Mouse (Mus musculus): ENCODE results near the gene Kdm5c. TPM values are rescaled to one million over a fixed set of nuclear protein-coding genes. Genes with fewer than 3 reads are reported as not detected.
A peak's percentile ranks its signal among the peaks of the same experiment; 100 is the strongest.
"Not testable (repeated sequence)": the region's sequence is repeated elsewhere in the genome, so short reads cannot be mapped to it uniquely, and the experiment has no call there.

The Kdm5c gene
- polyA plus RNA-seq, 1 experiment from 2014 or later, result 17.0 TPM

GRCm38 (mm10) chrX:152223313-152223712, 9.5 kb upstream of the Kdm5c start:
- Histone ChIP-seq H3K4me3 (ENCODE audit: low read depth, low read length) (no peak overlapping the region), H3K4me1 (ENCODE audit: insufficient read depth, low read depth, low read length) (no peaks in the 10 kb centered on the region), H3K9ac (replicated peaks; ENCODE audit: low read depth) (no peak overlapping the region), H3K4me2 (replicated peaks; ENCODE audit: low read depth, low read length) (no peak overlapping the region), H3K27me3 (replicated peaks; ENCODE audit: insufficient read depth, low read length) (no peaks in the 10 kb centered on the region), H3K9me3 (ENCODE audit: low read length) (no peaks in the 10 kb centered on the region), H3K27ac (ENCODE audit: low read length) (no peak overlapping the region), H3K36me3 (ENCODE audit: insufficient read depth, low read length) (no peaks in the 10 kb centered on the region)
- DNase-seq (ENCODE audit: low spot score), result no peak
- TF ChIP-seq CTCF (IDR thresholded peaks at IDR 0.05), result no peak
- TF ChIP-seq EP300 (IDR thresholded peaks at IDR 0.05), result no peak
- no peak for ATAC-seq
- WGBS, result 96% methylated on average over 3 of the region's 6 CpGs

GRCm38 (mm10) chrX:152224280-152224679, 8.5 kb upstream of the Kdm5c start:
- H3K36me3 ChIP-seq (ENCODE audit: insufficient read depth, low read length), result no peaks in the 10 kb centered on the region
- TF ChIP-seq EP300 (IDR thresholded peaks at IDR 0.05) (no peak), CTCF (IDR thresholded peaks at IDR 0.05) (no peak)
- H3K9ac ChIP-seq (replicated peaks; ENCODE audit: low read depth), result no peak overlapping the region
- ATAC-seq, result no peak
- no peaks in the 10 kb centered on the region for H3K4me1 ChIP-seq (ENCODE audit: insufficient read depth, low read depth, low read length)
- no peaks in the 10 kb centered on the region for H3K27me3 ChIP-seq (replicated peaks; ENCODE audit: insufficient read depth, low read length)
- WGBS, result 70% methylated on average over 3 of the region's 5 CpGs
- no peak for DNase-seq (ENCODE audit: low spot score)
- H3K9me3 ChIP-seq (ENCODE audit: low read length), result no peaks in the 10 kb centered on the region
- H3K4me3 ChIP-seq (ENCODE audit: low read depth, low read length), result no peak overlapping the region
- H3K4me2 ChIP-seq (replicated peaks; ENCODE audit: low read depth, low read length), result no peak overlapping the region
- no peak overlapping the region for H3K27ac ChIP-seq (ENCODE audit: low read length)

- Histone ChIP-seq H3K4me3 (ENCODE audit: low read depth, low read length) (peak overlapping the region; percentile 88), H3K9ac (replicated peaks; ENCODE audit: low read depth) (peak overlapping the region; percentile 94)
- ATAC-seq, result no peak
Observed at GRCm38 (mm10) chrX:152234125-152234524, 1.3 kb downstream of the Kdm5c start.

GRCm38 (mm10) chrX:152235758-152236157, 2.9 kb downstream of the Kdm5c start:
- 30% methylated on average over 2 of the region's 2 CpGs for WGBS

More at GRCm38 (mm10) chrX:152234125-152234524, 1.3 kb downstream of the Kdm5c start:
- peak; percentile 27 for DNase-seq (ENCODE audit: low spot score)
- TF ChIP-seq EP300 (IDR thresholded peaks at IDR 0.05) (no peak), CTCF (IDR thresholded peaks at IDR 0.05) (peak; percentile 13)
- Histone ChIP-seq H3K27me3 (replicated peaks; ENCODE audit: insufficient read depth, low read length) (no peaks in the 10 kb centered on the region), H3K4me2 (replicated peaks; ENCODE audit: low read depth, low read length) (peak overlapping the region; percentile 76), H3K9me3 (ENCODE audit: low read length) (no peaks in the 10 kb centered on the region), H3K4me1 (ENCODE audit: insufficient read depth, low read depth, low read length) (peaks cover 9% of the 10 kb centered on the region; the same call in 1 of the 2 replicates), H3K27ac (ENCODE audit: low read length) (no peak overlapping the region), H3K36me3 (ENCODE audit: insufficient read depth, low read length) (no peaks in the 10 kb centered on the region; the same call in 1 of the 2 replicates)
- WGBS, result 12% methylated on average over 3 of the region's 3 CpGs

GRCm38 (mm10) chrX:152243140-152243539, 10.3 kb downstream of the Kdm5c start:
- DNase-seq (ENCODE audit: low spot score); ATAC-seq; H3K4me2 ChIP-seq (replicated peaks; ENCODE audit: low read depth, low read length); H3K27ac ChIP-seq (ENCODE audit: low read length); H3K9me3 ChIP-seq (ENCODE audit: low read length); H3K27me3 ChIP-seq (replicated peaks; ENCODE audit: insufficient read depth, low read length); H3K4me1 ChIP-seq (ENCODE audit: insufficient read depth, low read depth, low read length); H3K9ac ChIP-seq (replicated peaks; ENCODE audit: low read depth); H3K4me3 ChIP-seq (ENCODE audit: low read depth, low read length): not testable (repeated sequence)
- TF ChIP-seq CTCF (IDR thresholded peaks at IDR 0.05), result peak; percentile 33
- peaks cover 41% of the 10 kb centered on the region; the same call in 1 of the 2 replicates for H3K36me3 ChIP-seq (ENCODE audit: insufficient read depth, low read length)
- 67% methylated on average over 6 of the region's 6 CpGs for WGBS

More at GRCm38 (mm10) chrX:152235758-152236157, 2.9 kb downstream of the Kdm5c start:
- Histone ChIP-seq H3K4me1 (ENCODE audit: insufficient read depth, low read depth, low read length) (peaks cover 9% of the 10 kb centered on the region; the same call in 1 of the 2 replicates), H3K4me2 (replicated peaks; ENCODE audit: low read depth, low read length) (no peak overlapping the region), H3K36me3 (ENCODE audit: insufficient read depth, low read length) (peaks cover 7% of the 10 kb centered on the region; the same call in 1 of the 2 replicates), H3K4me3 (ENCODE audit: low read depth, low read length) (no peak overlapping the region), H3K27me3 (replicated peaks; ENCODE audit: insufficient read depth, low read length) (no peaks in the 10 kb centered on the region), H3K9ac (replicated peaks; ENCODE audit: low read depth) (no peak overlapping the region), H3K9me3 (ENCODE audit: low read length) (no peaks in the 10 kb centered on the region), H3K27ac (ENCODE audit: low read length) (no peak overlapping the region)
- ATAC-seq, result no peak
- no peak for DNase-seq (ENCODE audit: low spot score)
- no peak for TF ChIP-seq EP300 (IDR thresholded peaks at IDR 0.05)
- TF ChIP-seq CTCF (IDR thresholded peaks at IDR 0.05), result no peak

- no peaks in the 10 kb centered on the region for H3K4me1 ChIP-seq (ENCODE audit: insufficient read depth, low read depth, low read length)
- no peak overlapping the region for H3K4me3 ChIP-seq (ENCODE audit: low read depth, low read length)
- H3K4me2 ChIP-seq (replicated peaks; ENCODE audit: low read depth, low read length), result no peak overlapping the region
- 92% methylated on average over 2 of the region's 2 CpGs for WGBS
- TF ChIP-seq CTCF (IDR thresholded peaks at IDR 0.05), result no peak
- TF ChIP-seq EP300 (IDR thresholded peaks at IDR 0.05), result no peak
- H3K9ac ChIP-seq (replicated peaks; ENCODE audit: low read depth), result no peak overlapping the region
- DNase-seq (ENCODE audit: low spot score) (no peak), ATAC-seq (no peak)
- H3K36me3 ChIP-seq (ENCODE audit: insufficient read depth, low read length), result peaks cover 38% of the 10 kb centered on the region; the same call in 1 of the 2 replicates
- H3K27ac ChIP-seq (ENCODE audit: low read length), result no peak overlapping the region
- H3K27me3 ChIP-seq (replicated peaks; ENCODE audit: insufficient read depth, low read length), result no peaks in the 10 kb centered on the region
- no peaks in the 10 kb centered on the region for H3K9me3 ChIP-seq (ENCODE audit: low read length)
Observed at GRCm38 (mm10) chrX:152244492-152245189, 11.8 kb downstream of the Kdm5c start.
